Mouse (Mus musculus): ENCODE measurements around the gene Ncl. TPM values are rescaled to one million over a fixed set of nuclear protein-coding genes. Genes with fewer than 3 reads are reported as not detected.
A peak's percentile ranks its signal among the peaks of the same experiment; 100 is the strongest.

The Ncl gene
- 271 to 340 TPM (median 288 TPM) in 3 replicates for total RNA-seq (2017)

GRCm38 (mm10) chr1:86358906-86359797 is at the start of gene Ncl:
Ncl (minus strand) TSS chr1:86359400.
- peak; percentile 88 for ATAC-seq (replicated peaks; ENCODE audit: insufficient number of reproducible peaks, low FRiP score, low TSS enrichment, poor library complexity, severe bottlenecking)

- ATAC-seq (replicated peaks; ENCODE audit: insufficient number of reproducible peaks, low FRiP score, low TSS enrichment, poor library complexity, severe bottlenecking), result no peak
Measured at GRCm38 (mm10) chr1:86408515-86408914, 49.3 kb upstream of the Ncl start.

GRCm38 (mm10) chr1:86406914-86407313 is 47.7 kb upstream of the Ncl start:
- peak; percentile 95 for ATAC-seq (replicated peaks; ENCODE audit: insufficient number of reproducible peaks, low FRiP score, low TSS enrichment, poor library complexity, severe bottlenecking)

GRCm38 (mm10) chr1:86406313-86406712 is 47.1 kb upstream of the Ncl start:
- peak; percentile 74 for ATAC-seq (replicated peaks; ENCODE audit: insufficient number of reproducible peaks, low FRiP score, low TSS enrichment, poor library complexity, severe bottlenecking)

DNA sequence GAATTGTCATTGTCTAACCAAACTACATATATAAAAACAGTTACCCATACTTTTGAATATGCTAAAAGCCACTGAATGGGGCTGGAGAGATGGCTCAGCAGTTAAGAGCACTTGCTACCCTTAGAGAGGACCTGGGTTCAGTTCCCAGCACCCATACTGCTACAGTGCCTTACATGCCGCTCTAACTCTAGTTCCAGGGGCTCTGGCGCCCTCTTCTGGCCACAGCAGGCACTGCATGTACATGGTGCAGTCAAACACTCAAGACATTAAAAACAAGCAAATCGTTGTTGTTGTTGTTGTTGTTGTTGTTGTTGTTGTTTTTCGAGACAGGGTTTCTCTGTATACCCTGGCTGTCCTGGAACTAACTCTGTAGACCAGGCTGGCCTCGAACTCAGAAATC is 45.6 kb upstream of the Ncl start:
- ATAC-seq (replicated peaks; ENCODE audit: insufficient number of reproducible peaks, low FRiP score, low TSS enrichment, poor library complexity, severe bottlenecking), result no peak

- no peak for ATAC-seq (replicated peaks; ENCODE audit: insufficient number of reproducible peaks, low FRiP score, low TSS enrichment, poor library complexity, severe bottlenecking)
Measured at GRCm38 (mm10) chr1:86400096-86400754, 41.0 kb upstream of the Ncl start.

DNA sequence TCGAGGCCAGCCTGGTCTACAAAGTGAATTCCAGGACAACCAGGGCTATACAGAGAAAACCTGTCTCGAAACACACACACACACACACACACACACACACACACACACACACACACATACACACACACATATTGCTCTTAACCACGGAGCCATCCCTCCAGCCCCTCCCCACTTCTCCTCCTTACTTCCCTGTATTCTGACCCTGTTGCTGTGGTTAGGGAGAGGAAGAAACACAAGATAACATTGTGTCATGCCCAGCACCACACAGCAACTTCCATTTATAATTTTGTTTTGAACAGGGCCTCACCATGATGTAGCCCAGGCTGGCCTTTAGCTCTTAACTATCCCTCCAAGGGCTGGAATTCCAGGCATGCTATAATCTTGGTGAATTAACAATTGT is 40.1 kb upstream of the Ncl start:
- peak; percentile 90 for ATAC-seq (replicated peaks; ENCODE audit: insufficient number of reproducible peaks, low FRiP score, low TSS enrichment, poor library complexity, severe bottlenecking)

DNA sequence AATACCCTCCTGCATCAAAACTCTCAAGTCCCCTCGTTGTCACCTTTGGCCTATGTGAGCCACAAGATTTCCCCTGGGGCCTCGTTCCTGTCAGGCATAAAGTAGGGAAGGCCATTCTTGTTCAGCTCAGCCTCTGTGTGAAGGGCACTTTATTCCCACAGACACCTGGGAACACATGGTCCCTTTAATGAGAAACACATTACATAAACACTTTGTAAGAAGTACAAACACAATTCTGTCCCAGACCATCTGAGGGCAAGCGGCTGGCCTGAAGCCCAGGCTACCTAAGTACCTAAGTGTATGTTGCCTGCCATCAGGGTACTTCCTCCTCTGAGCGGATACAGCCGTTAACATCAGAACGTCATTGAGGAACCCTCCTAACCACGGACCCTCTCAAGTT is 39.0 kb upstream of the Ncl start:
- ATAC-seq (replicated peaks; ENCODE audit: insufficient number of reproducible peaks, low FRiP score, low TSS enrichment, poor library complexity, severe bottlenecking), result peak; percentile 48

DNA sequence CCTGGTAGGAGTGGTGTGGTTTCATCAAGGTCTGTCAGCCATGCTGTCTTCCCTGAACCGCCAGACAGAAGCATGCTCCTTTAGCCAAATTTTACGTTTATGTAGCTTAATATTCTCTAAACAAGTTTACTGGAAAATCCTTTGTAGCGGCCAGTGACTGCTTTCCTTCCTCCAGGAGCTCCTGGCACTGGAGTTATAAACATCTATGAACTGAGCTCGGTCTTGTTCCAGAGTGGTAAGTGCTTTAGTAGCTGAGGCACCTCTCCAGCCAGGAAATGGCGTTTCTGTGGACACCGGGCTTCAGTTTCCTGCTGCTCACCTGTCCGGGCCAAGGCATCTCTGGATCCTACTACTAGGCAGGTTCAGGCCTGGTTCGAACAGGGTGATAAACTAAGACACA is 38.4 kb upstream of the Ncl start:
- no peak for ATAC-seq (replicated peaks; ENCODE audit: insufficient number of reproducible peaks, low FRiP score, low TSS enrichment, poor library complexity, severe bottlenecking)

GRCm38 (mm10) chr1:86395897-86396296 is 36.7 kb upstream of the Ncl start:
- no peak for ATAC-seq (replicated peaks; ENCODE audit: insufficient number of reproducible peaks, low FRiP score, low TSS enrichment, poor library complexity, severe bottlenecking)

- no peak for ATAC-seq (replicated peaks; ENCODE audit: insufficient number of reproducible peaks, low FRiP score, low TSS enrichment, poor library complexity, severe bottlenecking)
Measured at GRCm38 (mm10) chr1:86394246-86394645, 35.0 kb upstream of the Ncl start.

DNA sequence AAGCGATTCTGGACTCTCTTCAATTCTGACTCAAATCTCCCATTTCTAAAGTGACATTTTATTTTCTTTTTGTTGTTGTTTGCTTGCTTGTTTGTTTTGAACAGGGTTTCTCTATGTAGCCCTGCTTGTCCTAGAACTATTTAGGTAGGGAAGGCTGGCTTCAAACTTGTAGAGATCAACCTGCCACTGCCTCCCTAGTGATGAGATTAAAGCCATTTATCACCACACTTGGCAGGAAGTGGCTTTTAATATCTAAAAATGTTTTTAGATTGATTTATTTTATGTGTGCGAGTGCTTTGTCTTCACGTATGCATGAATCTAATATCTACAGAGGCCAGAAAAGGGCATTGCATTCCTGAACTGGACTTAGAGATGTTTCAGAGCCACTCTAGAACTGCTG is 34.0 kb upstream of the Ncl start:
- no peak for ATAC-seq (replicated peaks; ENCODE audit: insufficient number of reproducible peaks, low FRiP score, low TSS enrichment, poor library complexity, severe bottlenecking)

- no peak for ATAC-seq (replicated peaks; ENCODE audit: insufficient number of reproducible peaks, low FRiP score, low TSS enrichment, poor library complexity, severe bottlenecking)
Measured at GRCm38 (mm10) chr1:86391425-86391824, 32.2 kb upstream of the Ncl start.

- peak; percentile 64 for ATAC-seq (replicated peaks; ENCODE audit: insufficient number of reproducible peaks, low FRiP score, low TSS enrichment, poor library complexity, severe bottlenecking)
Measured at GRCm38 (mm10) chr1:86389230-86389629, 30.0 kb upstream of the Ncl start.

DNA sequence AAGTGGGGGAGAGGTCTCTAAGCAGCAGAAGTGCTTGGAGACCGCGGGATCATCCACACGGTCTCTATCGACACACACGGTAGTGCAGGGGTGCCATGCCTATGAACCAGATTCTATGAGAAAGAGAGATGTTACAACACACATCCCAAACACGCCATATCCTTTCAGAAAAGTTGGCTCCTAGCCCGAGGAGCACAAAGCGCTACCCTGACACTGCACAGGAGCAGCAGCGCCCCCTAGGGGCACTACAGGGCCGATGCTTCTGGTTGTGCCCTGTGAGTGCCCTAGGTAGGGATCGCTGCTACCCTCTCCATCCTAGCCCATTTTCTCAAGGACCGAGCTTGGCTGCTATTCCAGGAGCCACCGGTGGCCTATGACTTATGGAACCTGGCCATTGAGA is 21.8 kb upstream of the Ncl start:
- ATAC-seq (replicated peaks; ENCODE audit: insufficient number of reproducible peaks, low FRiP score, low TSS enrichment, poor library complexity, severe bottlenecking), result peak; percentile 89

DNA sequence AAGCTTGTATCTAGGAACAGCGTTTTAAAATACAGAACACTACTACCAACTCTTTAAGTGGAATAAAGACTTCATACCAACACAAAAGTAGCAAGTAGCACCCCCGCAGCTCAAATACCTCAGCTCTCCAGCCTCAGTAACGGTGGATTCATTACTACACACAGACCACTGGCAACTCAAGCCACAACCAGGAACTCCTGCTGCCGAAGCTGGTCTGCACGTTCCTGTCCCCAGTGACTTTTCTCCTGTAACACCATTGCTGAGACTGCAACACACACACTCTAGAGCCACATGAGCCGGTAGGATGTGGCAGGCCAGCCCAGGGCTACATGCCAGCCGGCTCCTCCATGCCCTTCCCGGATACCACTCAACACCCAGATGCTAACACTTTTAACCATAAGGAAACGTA is 20.0 kb upstream of the Ncl start:
- ATAC-seq (replicated peaks; ENCODE audit: insufficient number of reproducible peaks, low FRiP score, low TSS enrichment, poor library complexity, severe bottlenecking), result no peak

DNA sequence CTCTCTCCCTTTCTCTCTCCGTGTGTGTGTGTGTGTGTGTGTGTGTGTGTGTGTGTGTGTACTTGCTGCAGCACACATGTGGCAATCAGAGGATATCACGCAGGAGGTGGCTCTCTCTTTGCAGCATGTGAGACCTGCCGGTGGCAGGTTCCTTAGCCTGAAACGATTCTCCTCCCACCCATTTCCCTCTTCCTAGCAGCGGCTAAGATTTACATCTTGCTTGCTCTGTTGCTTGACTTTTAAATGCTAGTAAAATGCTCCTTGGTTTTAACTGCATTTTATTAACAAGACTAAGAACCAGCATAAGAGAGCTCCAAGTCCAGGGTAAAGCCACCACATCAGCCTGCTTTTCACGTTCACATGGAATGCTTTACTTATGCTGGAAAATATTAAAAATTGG is 19.5 kb upstream of the Ncl start:
- ATAC-seq (replicated peaks; ENCODE audit: insufficient number of reproducible peaks, low FRiP score, low TSS enrichment, poor library complexity, severe bottlenecking), result no peak

DNA sequence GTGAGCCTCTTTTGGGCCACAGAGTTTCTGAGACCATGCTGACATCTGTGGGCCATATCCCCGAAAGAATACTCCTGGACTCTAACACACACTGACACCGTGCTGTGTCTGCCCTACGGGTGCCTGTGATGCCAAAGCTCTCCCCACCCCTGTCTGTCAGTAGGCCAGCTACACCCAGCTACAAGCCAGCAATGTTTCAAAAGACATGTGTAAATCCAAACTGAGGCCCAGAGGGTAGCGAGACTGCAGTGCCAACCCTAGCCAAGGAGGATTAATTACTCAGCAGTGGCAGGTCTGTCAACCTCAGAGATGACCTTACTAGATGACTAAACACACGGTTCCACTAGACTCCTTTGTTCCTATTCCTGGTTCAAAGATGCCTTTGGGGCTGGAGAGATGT is 17.2 kb upstream of the Ncl start:
- ATAC-seq (replicated peaks; ENCODE audit: insufficient number of reproducible peaks, low FRiP score, low TSS enrichment, poor library complexity, severe bottlenecking), result no peak

- peak; percentile 92 for ATAC-seq (replicated peaks; ENCODE audit: insufficient number of reproducible peaks, low FRiP score, low TSS enrichment, poor library complexity, severe bottlenecking)
Measured at GRCm38 (mm10) chr1:86371997-86372396, 12.8 kb upstream of the Ncl start.

DNA sequence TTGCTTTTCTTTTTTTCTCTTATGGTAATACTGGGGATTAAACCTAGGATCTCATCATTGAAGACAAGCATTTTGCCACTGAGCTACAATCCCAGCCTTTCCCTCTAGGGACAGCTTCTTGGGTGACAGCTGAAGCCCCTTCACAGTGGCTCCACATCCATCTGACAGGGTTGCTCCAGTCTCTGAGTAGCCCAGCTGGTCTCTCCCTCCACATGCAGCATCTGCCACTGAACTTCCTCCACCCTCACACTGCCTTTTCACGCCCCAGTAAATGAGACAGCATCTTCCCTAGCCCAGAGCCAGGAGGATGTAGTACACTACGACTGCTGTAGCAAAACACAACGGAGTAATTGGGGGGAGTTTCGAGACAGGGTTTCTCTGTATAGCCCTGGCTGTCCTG is 8.9 kb upstream of the Ncl start:
- ATAC-seq (replicated peaks; ENCODE audit: insufficient number of reproducible peaks, low FRiP score, low TSS enrichment, poor library complexity, severe bottlenecking), result no peak

All from monocyte, adult 5-6 weeks (primary cell).